Mouse (Mus musculus) embryonic facial prominence, embryonic 10.5 days (tissue): Measurements from ENCODE around the gene Paqr3. TPM values are rescaled to one million over a fixed set of nuclear protein-coding genes. Genes with fewer than 3 reads are reported as not detected.

Experiments
- DNase-seq: peaks from one replicate; pipeline ENCODE4 v3.0.0-alpha.2; 2017; ENCODE audit warnings: low spot score
- H3K27ac ChIP-seq: fragments of 300-500 bp; sonication (generic); replicated peaks from 2 replicates; pipeline ENCODE4 v1.5.1; 2016; ENCODE audit warnings: mild to moderate bottlenecking
- H3K27me3 ChIP-seq: fragments of 300-500 bp; sonication (generic); replicated peaks from 2 replicates; pipeline ENCODE4 v1.6.1; 2016; ENCODE audit warnings: low read depth, mild to moderate bottlenecking; ENCODE audit not compliant: poor library complexity, severe bottlenecking
- H3K36me3 ChIP-seq: fragments of 300-500 bp; sonication (generic); replicated peaks from 2 replicates; pipeline ENCODE4 v1.6.1; 2016; ENCODE audit warnings: mild to moderate bottlenecking, moderate library complexity
- H3K4me1 ChIP-seq: fragments of 300-500 bp; sonication (generic); 2 replicates; pipeline ENCODE4 v1.6.1; 2016
- H3K4me3 ChIP-seq: fragments of 300-500 bp; sonication (generic); 2 replicates; pipeline ENCODE4 v1.5.1; 2016; ENCODE audit warnings: mild to moderate bottlenecking, moderate library complexity
- H3K9me3 ChIP-seq: fragments of 300-500 bp; sonication (generic); 2 replicates; pipeline ENCODE4 v1.6.1; 2016; ENCODE audit warnings: mild to moderate bottlenecking
- WGBS: fragments of 180-500 bp; shearing (Covaris S2); methylation state at CpG from one replicate; pipeline ENCODE4 v1.1.7; 2016; 5-methylcytosine and 5-hydroxymethylcytosine counted together
- polyA plus RNA-seq: library from polyadenylated mRNA; unstranded; fragments of >200 nt; fragmentation: Nextera tagmentation; extraction: Ambion mirVana; gene quantifications from 2 replicates; pipeline ENCODE4 v1.2.1, GENCODE M21; 2016

Gene Paqr3
- polyA plus RNA-seq, 1 experiment from 2014 or later = 7.7 TPM

DNA sequence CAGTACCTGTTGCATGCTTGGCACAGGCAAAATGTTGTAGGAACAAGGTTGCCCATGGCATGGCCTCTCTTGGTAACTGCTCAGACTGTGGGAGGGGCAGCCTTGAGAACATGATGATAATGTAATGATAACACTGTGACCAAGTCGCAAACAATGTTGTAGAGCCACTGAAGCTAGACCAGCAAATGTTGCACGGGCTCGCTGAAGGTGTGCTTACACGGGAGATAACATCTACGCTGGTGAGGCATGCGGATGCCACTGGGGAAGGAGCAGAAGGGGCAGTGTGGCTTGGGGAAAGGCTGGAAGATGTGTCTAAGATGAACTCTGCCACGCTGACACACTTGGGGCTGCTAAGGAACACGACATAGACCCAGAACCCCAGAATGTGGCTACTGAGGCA is 11.4 kb downstream of the Paqr3 start:
- H3K4me3 ChIP-seq = no peak overlapping the region
- no peak overlapping the region for H3K27ac ChIP-seq
- no peak for DNase-seq
- no peaks in the 10 kb centered on the region for H3K27me3 ChIP-seq
- H3K9me3 ChIP-seq = no peaks in the 10 kb centered on the region
- H3K36me3 ChIP-seq = peaks cover 52% of the 10 kb centered on the region
- H3K4me1 ChIP-seq = no peaks in the 10 kb centered on the region
- 93% methylated on average over 8 of the region's 8 CpGs for WGBS

DNA sequence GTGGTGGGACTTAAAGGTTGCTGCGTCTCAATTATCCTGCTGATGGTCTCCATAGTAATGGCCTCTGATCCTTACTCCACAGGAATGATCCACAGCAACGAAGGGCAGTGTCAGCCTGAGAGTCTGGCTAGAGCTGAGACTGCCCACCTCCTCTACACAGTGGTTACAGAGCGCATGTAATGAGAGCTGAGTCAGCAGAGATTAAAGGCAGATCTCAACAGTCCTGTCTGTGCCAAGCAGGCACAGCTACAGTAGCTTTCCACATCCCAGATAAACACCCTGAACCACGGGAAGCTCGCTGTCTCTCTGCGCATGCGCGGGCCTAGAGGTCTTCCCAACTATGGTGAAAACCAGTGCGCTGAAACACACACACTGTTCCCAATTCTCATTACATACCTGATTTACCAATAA is 13.8 kb downstream of the Paqr3 start:
- no peak for DNase-seq
- no peaks in the 10 kb centered on the region for H3K27me3 ChIP-seq
- H3K36me3 ChIP-seq = peaks cover 51% of the 10 kb centered on the region
- 74% methylated on average over 9 of the region's 9 CpGs for WGBS
- no peak overlapping the region for H3K27ac ChIP-seq
- H3K4me3 ChIP-seq = no peak overlapping the region
- no peaks in the 10 kb centered on the region for H3K4me1 ChIP-seq
- H3K9me3 ChIP-seq = no peaks in the 10 kb centered on the region

DNA sequence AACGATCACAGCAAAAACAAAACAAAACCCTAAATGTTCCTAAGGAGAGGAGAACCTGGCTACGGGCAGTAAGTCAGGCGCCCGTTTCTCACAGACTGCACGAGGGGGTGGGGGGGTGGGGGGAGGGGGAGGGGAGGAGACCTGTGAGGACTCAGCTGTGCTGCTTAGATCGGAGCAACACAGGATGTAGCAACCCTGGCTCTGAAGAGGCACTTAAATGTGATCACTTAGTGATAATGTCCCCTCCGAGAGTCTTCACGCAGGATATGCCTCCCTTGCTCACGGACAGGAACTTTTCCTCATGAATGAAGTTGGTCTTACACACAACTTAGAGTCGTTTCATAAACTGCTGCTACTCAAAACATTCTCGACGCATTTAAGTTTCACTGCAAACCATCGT is 16.1 kb downstream of the Paqr3 start:
- peaks cover 42% of the 10 kb centered on the region for H3K36me3 ChIP-seq
- DNase-seq = no peak
- WGBS = 54% methylated on average over 13 of the region's 13 CpGs
- no peaks in the 10 kb centered on the region for H3K4me1 ChIP-seq
- H3K27me3 ChIP-seq = no peaks in the 10 kb centered on the region
- H3K9me3 ChIP-seq = no peaks in the 10 kb centered on the region
- no peak overlapping the region for H3K27ac ChIP-seq
- no peak overlapping the region for H3K4me3 ChIP-seq

DNA sequence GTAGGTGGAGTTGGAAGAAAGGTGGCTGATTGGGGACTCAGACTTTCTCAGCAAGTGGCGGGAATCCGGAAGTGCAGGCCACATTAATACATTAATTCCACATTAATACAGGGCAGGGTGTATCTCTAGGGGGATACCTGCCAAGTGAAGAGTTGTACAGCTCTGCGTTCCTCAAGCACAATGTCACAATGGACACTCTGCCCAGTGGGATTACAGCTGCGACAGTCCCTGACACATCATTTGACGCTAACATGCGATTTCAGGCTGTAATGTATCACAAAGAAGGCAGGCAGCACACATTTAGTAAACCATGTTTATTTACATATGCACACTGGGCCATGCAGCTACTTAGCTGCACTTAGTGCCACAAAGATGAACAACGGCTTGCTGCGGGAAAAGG is 18.4 kb downstream of the Paqr3 start:
- WGBS = 84% methylated on average over 8 of the region's 8 CpGs
- peaks cover 41% of the 10 kb centered on the region for H3K36me3 ChIP-seq
- H3K9me3 ChIP-seq = no peaks in the 10 kb centered on the region
- H3K4me3 ChIP-seq = no peak overlapping the region
- no peaks in the 10 kb centered on the region for H3K4me1 ChIP-seq
- H3K27me3 ChIP-seq = no peaks in the 10 kb centered on the region
- no peak for DNase-seq
- H3K27ac ChIP-seq = no peak overlapping the region

DNA sequence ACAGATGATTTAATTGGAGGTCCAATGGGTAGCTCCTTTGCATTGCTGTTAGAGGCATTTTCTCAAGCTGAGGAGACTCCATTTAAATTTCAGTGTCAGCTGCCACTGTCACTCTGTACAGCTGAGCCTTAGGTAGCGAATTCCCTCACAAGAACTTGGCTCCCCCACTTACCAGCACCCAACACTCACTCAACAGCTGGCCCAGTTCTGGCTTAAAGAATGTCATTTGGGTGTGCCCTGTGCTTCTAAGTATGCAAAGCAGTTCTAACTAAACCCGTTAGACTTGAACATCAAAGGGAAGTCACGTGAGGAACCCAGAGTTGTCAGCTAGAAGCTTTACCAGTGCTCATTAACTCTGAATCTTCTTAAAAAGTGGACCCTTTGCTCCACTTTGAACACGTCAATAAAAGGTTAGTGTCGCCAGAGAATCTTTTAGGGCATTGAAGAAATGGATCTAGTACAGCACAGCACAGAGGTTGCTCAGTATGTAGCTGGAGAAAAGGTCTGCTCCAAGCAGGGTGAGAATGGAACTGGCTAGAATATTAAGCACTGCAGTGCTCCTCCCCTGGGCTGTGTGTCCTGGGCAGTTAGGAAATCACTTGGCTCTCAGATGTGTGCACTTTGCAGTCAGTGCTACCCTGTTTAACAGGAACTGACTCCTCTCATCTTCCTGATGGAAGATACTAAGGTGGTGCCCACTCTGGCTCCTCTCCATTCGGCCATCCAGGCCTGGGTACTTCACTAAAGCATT is 21.2 kb downstream of the Paqr3 start:
- DNase-seq = no peak
- no peaks in the 10 kb centered on the region for H3K27me3 ChIP-seq
- no peak overlapping the region for H3K4me3 ChIP-seq
- H3K36me3 ChIP-seq = peaks cover 49% of the 10 kb centered on the region
- 76% methylated on average over 6 of the region's 6 CpGs for WGBS
- no peaks in the 10 kb centered on the region for H3K9me3 ChIP-seq
- H3K27ac ChIP-seq = no peak overlapping the region
- H3K4me1 ChIP-seq = no peaks in the 10 kb centered on the region

DNA sequence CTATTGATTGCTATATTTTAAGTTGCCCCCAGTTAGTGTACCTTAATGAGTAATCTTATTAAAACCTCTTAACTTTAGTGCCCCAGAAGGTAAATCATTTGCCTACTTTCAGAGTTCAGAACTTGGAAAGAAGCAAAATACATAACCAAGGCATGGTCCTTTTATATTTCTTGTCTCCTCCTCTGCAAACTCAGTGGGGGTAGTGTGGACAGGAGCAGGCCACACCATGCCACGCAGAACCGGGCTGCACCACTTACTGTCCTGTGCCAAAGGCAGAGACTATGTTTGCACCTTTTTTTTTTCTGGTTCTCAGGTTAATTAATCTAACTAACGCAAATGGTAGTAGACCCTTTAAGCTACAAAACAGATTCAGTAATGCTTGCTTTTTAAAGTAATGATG is 22.0 kb downstream of the Paqr3 start:
- Histone ChIP-seq H3K27me3 (no peaks in the 10 kb centered on the region), H3K27ac (no peak overlapping the region), H3K4me1 (no peaks in the 10 kb centered on the region), H3K4me3 (no peak overlapping the region), H3K36me3 (peaks cover 56% of the 10 kb centered on the region), H3K9me3 (no peaks in the 10 kb centered on the region)
- WGBS = 91% methylated on average over 3 of the region's 3 CpGs
- no peak for DNase-seq

DNA sequence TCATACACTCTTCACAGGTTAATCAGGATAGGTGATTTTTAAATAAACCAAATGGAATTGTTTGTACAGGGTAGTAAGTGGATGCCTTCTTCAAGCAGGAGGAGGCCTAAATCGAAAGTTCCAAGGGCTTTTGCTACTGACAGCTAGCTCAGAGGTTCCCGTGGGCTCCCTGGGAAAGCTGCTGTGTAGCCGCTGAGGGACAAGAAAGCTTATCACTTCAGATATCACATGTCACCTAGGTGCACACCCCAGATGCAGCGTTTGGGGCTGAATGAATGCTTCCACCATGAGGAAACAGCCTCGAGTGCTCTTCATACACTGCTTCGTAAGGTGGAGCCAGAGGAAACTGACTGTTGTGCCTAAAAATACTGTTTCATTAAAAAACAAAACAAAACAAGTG is 23.2 kb downstream of the Paqr3 start:
- 86% methylated on average over 6 of the region's 6 CpGs for WGBS
- H3K36me3 ChIP-seq = peaks cover 60% of the 10 kb centered on the region

DNA sequence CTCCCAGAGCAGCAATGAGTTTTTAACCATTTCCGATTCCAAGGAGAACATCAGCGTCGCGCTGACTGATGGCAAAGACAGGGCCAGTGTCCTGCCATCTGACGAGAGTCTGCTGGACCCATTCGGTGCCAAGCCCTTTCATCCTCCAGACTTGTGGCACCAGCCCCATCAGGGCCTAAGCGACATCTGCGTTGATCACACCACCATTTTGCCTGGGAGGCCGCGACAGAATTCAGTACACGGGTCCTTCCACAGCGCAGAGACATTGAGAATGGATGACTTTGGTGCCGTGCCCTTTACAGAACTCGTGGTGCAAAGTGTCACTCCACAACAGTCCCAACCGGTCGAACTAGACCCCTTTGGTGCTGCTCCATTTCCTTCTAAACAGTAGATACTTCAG is 23.6 kb downstream of the Paqr3 start:
- Histone ChIP-seq H3K36me3 (peaks cover 62% of the 10 kb centered on the region), H3K4me1 (no peaks in the 10 kb centered on the region), H3K9me3 (no peaks in the 10 kb centered on the region), H3K27me3 (no peaks in the 10 kb centered on the region), H3K4me3 (no peak overlapping the region), H3K27ac (no peak overlapping the region)
- 97% methylated on average over 16 of the region's 16 CpGs for WGBS
- DNase-seq = no peak

More for the DNA sequence above, 23.2 kb downstream of the Paqr3 start:
- H3K27ac ChIP-seq = no peak overlapping the region
- no peaks in the 10 kb centered on the region for H3K9me3 ChIP-seq
- no peak overlapping the region for H3K4me3 ChIP-seq
- no peak for DNase-seq
- no peaks in the 10 kb centered on the region for H3K4me1 ChIP-seq
- no peaks in the 10 kb centered on the region for H3K27me3 ChIP-seq

DNA sequence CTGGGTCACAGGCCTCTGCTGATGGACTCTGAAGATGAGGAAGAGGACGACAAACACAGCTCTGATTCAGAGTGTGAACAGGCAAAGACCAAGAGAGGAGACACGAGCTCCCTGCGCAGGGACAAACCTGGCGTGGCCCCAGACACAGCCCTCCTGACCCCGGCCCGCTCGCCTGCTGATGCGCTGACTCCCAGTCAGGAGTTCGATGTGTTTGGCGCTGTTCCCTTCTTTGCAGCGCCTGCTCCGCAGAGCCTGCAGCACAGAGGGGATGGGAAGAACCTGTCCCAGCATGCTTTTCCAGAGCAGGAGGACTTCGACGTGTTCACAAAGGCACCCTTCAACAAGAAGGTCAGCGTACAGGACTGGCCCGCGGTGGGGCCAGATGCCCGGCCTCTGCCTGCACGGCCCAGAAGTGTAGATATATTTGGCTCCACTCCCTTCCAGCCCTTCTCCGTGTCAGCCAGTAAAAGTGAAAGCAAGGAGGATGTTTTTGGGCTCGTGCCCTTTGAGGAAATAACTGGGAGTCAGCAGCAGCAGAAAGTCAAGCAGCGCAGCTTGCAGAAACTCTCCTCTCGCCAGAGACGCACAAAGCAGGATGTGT is 24.3 kb downstream of the Paqr3 start:
- no peaks in the 10 kb centered on the region for H3K4me1 ChIP-seq
- H3K4me3 ChIP-seq = no peak overlapping the region
- no peak overlapping the region for H3K27ac ChIP-seq
- no peaks in the 10 kb centered on the region for H3K9me3 ChIP-seq
- no peak for DNase-seq
- peaks cover 62% of the 10 kb centered on the region for H3K36me3 ChIP-seq
- WGBS = 90% methylated on average over 24 of the region's 24 CpGs
- H3K27me3 ChIP-seq = no peaks in the 10 kb centered on the region

DNA sequence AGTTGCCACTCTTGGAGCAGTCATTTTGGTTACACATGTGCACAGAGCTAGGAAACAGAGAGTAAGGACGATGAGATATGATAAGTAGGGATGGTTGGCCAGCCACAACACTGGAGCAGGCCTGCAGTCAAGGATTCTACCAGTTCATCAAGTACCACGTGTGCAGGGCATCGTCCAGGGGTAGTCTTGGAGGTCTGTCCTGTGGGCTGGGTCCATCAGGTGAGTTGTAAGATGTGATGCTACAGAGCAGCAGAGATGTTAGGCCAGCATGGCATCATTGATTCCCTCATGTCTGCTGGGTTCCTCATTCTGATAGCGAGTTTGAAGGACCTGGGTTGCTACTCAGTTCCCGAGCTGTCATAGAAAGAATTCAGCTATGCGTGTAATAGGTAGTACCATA is 26.3 kb downstream of the Paqr3 start:
- no peaks in the 10 kb centered on the region for H3K27me3 ChIP-seq
- H3K9me3 ChIP-seq = no peaks in the 10 kb centered on the region
- H3K4me3 ChIP-seq = no peak overlapping the region
- H3K27ac ChIP-seq = no peak overlapping the region
- H3K4me1 ChIP-seq = no peaks in the 10 kb centered on the region
- WGBS = 95% methylated on average over 6 of the region's 6 CpGs
- no peak for DNase-seq
- H3K36me3 ChIP-seq = peaks cover 53% of the 10 kb centered on the region

DNA sequence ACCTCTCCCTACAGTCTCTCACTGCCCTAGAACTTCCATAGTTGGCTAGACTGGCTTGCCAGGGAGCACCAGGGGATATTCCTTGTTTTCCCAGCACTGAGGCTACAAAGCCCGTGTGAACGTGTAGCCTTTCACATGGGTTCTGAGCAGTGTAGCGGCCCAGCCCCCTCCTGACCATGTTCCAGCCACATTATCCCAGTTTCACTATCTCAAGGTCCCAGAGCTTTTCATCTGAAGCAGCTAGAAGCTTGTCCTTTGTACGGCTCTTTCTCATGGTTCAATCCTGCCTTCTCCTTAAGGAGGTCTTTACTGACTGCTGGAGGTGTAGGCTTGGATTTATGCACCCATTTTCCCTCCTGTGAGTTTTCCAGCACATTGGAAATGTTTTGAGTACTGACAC is 26.9 kb downstream of the Paqr3 start:
- no peak overlapping the region for H3K27ac ChIP-seq
- no peaks in the 10 kb centered on the region for H3K4me1 ChIP-seq
- no peaks in the 10 kb centered on the region for H3K9me3 ChIP-seq
- H3K27me3 ChIP-seq = no peaks in the 10 kb centered on the region
- H3K36me3 ChIP-seq = peaks cover 51% of the 10 kb centered on the region
- no peak overlapping the region for H3K4me3 ChIP-seq
- 95% methylated on average over 4 of the region's 4 CpGs for WGBS
- DNase-seq = no peak

DNA sequence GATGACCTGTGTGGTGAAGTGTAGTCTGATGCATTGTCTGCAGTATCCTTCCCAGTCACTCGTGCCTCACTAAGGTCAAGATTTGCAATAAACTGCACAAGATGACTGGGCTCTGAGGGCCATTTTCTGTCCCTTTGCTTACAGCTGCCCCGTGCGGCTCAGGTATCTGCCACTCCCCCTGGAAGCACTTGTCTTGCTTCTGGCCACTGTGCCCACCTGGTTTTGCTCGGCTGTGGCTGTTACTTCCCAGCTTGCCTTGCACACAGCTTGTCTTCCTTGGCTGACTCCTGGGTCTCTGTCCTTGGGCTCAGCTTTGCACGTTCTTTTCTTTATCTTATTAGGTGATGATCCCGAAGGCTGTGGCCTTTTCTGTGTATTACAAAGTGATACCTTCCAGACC is 27.7 kb downstream of the Paqr3 start:
- Histone ChIP-seq H3K27me3 (no peaks in the 10 kb centered on the region), H3K27ac (no peak overlapping the region), H3K4me3 (no peak overlapping the region), H3K9me3 (no peaks in the 10 kb centered on the region), H3K4me1 (no peaks in the 10 kb centered on the region; the same call in 1 of the 2 replicates), H3K36me3 (peaks cover 51% of the 10 kb centered on the region)
- 89% methylated on average over 6 of the region's 6 CpGs for WGBS
- no peak for DNase-seq

DNA sequence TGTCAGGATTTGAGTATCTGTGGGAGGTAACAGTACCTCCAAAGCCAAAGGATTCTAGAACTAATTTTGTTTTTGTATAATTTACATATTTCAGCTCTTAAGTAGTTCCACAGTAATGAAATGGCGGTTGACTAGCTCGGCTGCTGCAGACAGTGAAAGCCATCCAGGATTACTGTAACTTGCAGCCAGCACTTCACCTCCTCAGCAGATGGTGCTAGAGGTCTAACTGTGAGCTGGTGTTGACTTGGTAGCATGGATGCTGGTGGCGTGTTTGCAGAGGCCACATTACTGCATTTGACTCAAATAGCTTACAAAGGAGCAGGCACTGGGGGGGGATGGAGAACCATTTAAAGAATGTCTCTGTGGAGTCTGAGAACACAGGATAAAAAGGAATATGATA is 29.9 kb downstream of the Paqr3 start:
- Histone ChIP-seq H3K4me3 (no peak overlapping the region), H3K27ac (no peak overlapping the region), H3K27me3 (no peaks in the 10 kb centered on the region), H3K9me3 (no peaks in the 10 kb centered on the region), H3K4me1 (no peaks in the 10 kb centered on the region; the same call in 1 of the 2 replicates), H3K36me3 (peaks cover 31% of the 10 kb centered on the region)
- WGBS = 80% methylated on average over 3 of the region's 3 CpGs
- no peak for DNase-seq
